Mouse (Mus musculus): Measurements from ENCODE around the gene Olfr23. TPM values are rescaled to one million over a fixed set of nuclear protein-coding genes. Genes with fewer than 3 reads are reported as not detected.
"Not testable (repeated sequence)": the region's sequence is repeated elsewhere in the genome, so short reads cannot be mapped to it uniquely, and the experiment has no call there.

Gene Olfr23
- polyA plus RNA-seq (2014; fragmentation: Nextera tagmentation; extraction: Ambion mirVana) = not detected in 2 replicates

DNA sequence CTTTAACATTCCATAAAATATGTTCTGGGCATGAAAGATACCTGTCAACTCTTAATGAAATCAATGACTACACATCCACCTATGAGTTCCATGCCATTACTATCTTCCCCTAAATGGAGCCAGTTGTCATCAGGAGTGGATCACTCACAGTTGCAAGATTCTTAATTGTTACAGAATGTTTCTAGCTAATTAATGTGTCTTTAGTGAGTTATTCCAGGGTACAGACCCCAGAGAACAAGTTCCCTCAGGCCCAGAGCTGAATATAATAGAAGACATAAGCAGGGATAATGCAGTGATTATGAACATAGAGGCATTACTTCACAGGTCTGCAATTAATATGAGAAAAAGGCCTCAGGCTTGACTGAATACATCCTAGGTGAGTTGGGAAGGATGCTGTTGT lies at the start of gene Olfr23:
TSS of gene Olfr23 (plus strand) at position 301 of the 400 bp plus-strand sequence.
- H3K27me3 ChIP-seq (ENCODE audit: control insufficient read depth, insufficient read depth, low read length) = no peaks in the 10 kb centered on the region
- DNase-seq (ENCODE audit: low spot score) = no peak
- H3K9me3 ChIP-seq (ENCODE audit: control insufficient read depth, low read length) = no peaks in the 10 kb centered on the region; the same call in 1 of the 2 replicates
- no peak for ATAC-seq (replicated peaks; ENCODE audit: low FRiP score)
- no peak within 1 kb of the TSS for H3K27ac ChIP-seq (ENCODE audit: low read depth, low read length)
- no peak within 1 kb of the TSS for H3K9ac ChIP-seq (ENCODE audit: low read length)
- no peaks in the 10 kb centered on the region for H3K4me1 ChIP-seq (replicated peaks; ENCODE audit: control insufficient read depth, insufficient read depth, low read length)
- H3K4me2 ChIP-seq (ENCODE audit: low read depth, low read length, severe bottlenecking) = no peak within 1 kb of the TSS
- no peaks in the 10 kb centered on the region for H3K36me3 ChIP-seq (ENCODE audit: control insufficient read depth, insufficient read depth, low read length)
- H3K4me3 ChIP-seq (ENCODE audit: low read depth, low read length) = no peak within 1 kb of the TSS

DNA sequence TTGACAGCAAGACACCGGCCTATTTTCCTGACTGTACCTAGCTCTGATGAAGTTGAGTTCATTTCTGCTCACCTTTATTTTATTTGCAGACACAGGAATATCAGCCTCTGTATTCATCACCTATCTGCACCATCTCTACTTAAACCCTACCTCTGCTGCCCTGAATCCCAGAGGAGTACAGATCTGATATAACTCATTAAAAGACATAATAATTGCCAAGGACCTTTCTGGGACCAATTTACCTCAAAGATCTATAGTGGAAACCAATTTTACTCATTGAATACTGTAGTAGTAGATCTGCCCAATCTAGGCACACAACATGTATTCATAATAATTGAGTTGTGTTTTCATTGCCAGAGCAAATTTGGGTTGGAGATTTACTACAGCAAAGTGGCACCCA lies 45.8 kb upstream of the Olfr23 start, which contains the start of gene Olfr394:
TSS of gene Olfr394 (minus strand) at position 101 of the 400 bp plus-strand sequence.
- no peak within 1 kb of the TSS for H3K4me3 ChIP-seq (ENCODE audit: low read depth, low read length)
- H3K4me2 ChIP-seq (ENCODE audit: low read depth, low read length, severe bottlenecking) = no peak within 1 kb of the TSS
- H3K27me3 ChIP-seq (ENCODE audit: control insufficient read depth, insufficient read depth, low read length) = no peaks in the 10 kb centered on the region
- ATAC-seq (replicated peaks; ENCODE audit: low FRiP score) = no peak
- H3K36me3 ChIP-seq (ENCODE audit: control insufficient read depth, insufficient read depth, low read length) = no peaks in the 10 kb centered on the region
- no peaks in the 10 kb centered on the region; the same call in 1 of the 2 replicates for H3K9me3 ChIP-seq (ENCODE audit: control insufficient read depth, low read length)
- no peak for DNase-seq (ENCODE audit: low spot score)
- H3K9ac ChIP-seq (ENCODE audit: low read length) = no peak within 1 kb of the TSS
- 88% methylated on average over 1 of the region's 1 CpGs for WGBS
- H3K27ac ChIP-seq (ENCODE audit: low read depth, low read length) = no peak within 1 kb of the TSS
- no peaks in the 10 kb centered on the region for H3K4me1 ChIP-seq (replicated peaks; ENCODE audit: control insufficient read depth, insufficient read depth, low read length)

GRCm38 (mm10) chr11:73909199-73909598 lies 27.3 kb upstream of the Olfr23 start, which contains the start of gene Olfr395:
Gene Olfr395, minus strand, starts transcription at chr11:73909299.
- not testable (repeated sequence) for ATAC-seq (replicated peaks; ENCODE audit: low FRiP score); H3K9ac ChIP-seq (ENCODE audit: low read length)
- 84% methylated on average over 4 of the region's 4 CpGs for WGBS

DNA sequence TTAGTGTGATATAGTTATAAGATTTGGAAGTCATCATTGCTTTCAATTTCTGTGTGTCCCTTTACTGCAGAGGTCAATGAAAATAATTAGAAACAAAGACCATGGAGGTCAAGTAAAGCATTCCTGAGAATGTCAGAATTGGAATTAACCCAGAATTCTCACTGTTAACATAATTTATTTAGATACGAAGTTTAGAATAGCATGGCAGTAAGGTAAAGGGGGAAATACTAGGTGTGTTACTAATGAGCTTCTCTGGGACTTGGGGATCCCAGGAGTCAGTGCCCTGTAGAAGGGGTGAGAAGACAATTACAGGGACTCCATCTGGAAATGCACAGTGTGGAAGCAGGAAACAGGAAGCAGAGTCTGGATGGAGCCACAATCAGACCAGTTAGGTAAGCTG lies 24.0 kb downstream of the Olfr23 start, which contains the start of gene Olfr397:
TSS of gene Olfr397 (plus strand) at position 301 of the 400 bp plus-strand sequence.
- H3K4me1 ChIP-seq (replicated peaks; ENCODE audit: control insufficient read depth, insufficient read depth, low read length) = no peaks in the 10 kb centered on the region
- no peak within 1 kb of the TSS for H3K4me2 ChIP-seq (ENCODE audit: low read depth, low read length, severe bottlenecking)
- 81% methylated on average over 1 of the region's 1 CpGs for WGBS
- DNase-seq (ENCODE audit: low spot score) (no peak), ATAC-seq (replicated peaks; ENCODE audit: low FRiP score) (no peak)
- no peak within 1 kb of the TSS for H3K4me3 ChIP-seq (ENCODE audit: low read depth, low read length)
- H3K36me3 ChIP-seq (ENCODE audit: control insufficient read depth, insufficient read depth, low read length) = no peaks in the 10 kb centered on the region
- peaks cover 2% of the 10 kb centered on the region; the same call in 1 of the 2 replicates for H3K9me3 ChIP-seq (ENCODE audit: control insufficient read depth, low read length)
- H3K9ac ChIP-seq (ENCODE audit: low read length) = no peak within 1 kb of the TSS
- no peak within 1 kb of the TSS for H3K27ac ChIP-seq (ENCODE audit: low read depth, low read length)
- H3K27me3 ChIP-seq (ENCODE audit: control insufficient read depth, insufficient read depth, low read length) = no peaks in the 10 kb centered on the region

More at GRCm38 (mm10) chr11:73909199-73909598, 27.3 kb upstream of the Olfr23 start, which contains the start of gene Olfr395:
- H3K27me3 ChIP-seq (ENCODE audit: control insufficient read depth, insufficient read depth, low read length); H3K27ac ChIP-seq (ENCODE audit: low read depth, low read length); H3K9me3 ChIP-seq (ENCODE audit: control insufficient read depth, low read length); DNase-seq (ENCODE audit: low spot score); H3K36me3 ChIP-seq (ENCODE audit: control insufficient read depth, insufficient read depth, low read length); H3K4me1 ChIP-seq (replicated peaks; ENCODE audit: control insufficient read depth, insufficient read depth, low read length); H3K4me3 ChIP-seq (ENCODE audit: low read depth, low read length); H3K4me2 ChIP-seq (ENCODE audit: low read depth, low read length, severe bottlenecking): not testable (repeated sequence)

DNA sequence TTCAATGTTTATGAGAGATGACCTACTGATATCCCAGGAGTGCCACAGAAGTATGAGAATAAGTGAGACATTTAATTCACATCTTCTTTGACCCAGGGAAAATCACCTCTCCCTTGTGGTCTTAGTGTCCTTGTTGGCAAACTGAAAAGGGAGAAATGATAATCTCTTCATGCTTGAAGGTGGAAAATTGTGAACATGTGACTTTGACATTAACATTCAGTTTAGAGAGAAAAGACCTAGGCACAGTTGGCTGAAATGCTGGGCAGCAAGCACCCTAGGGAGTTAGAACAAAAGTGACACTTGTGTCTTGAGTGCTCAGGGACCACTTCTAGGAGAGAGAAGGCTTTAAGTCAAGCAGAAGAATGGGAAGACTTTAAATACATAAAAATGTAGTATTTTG lies 53.8 kb downstream of the Olfr23 start, which contains the start of gene Olfr398:
TSS of gene Olfr398 (minus strand) at position 101 of the 400 bp plus-strand sequence.
- ATAC-seq (replicated peaks; ENCODE audit: low FRiP score) (no peak), DNase-seq (ENCODE audit: low spot score) (no peak)
- H3K9me3 ChIP-seq (ENCODE audit: control insufficient read depth, low read length) = peaks cover 10% of the 10 kb centered on the region; the same call in 1 of the 2 replicates
- H3K36me3 ChIP-seq (ENCODE audit: control insufficient read depth, insufficient read depth, low read length) = no peaks in the 10 kb centered on the region
- H3K9ac ChIP-seq (ENCODE audit: low read length) = no peak within 1 kb of the TSS
- no peak within 1 kb of the TSS for H3K27ac ChIP-seq (ENCODE audit: low read depth, low read length)
- H3K27me3 ChIP-seq (ENCODE audit: control insufficient read depth, insufficient read depth, low read length) = no peaks in the 10 kb centered on the region
- H3K4me3 ChIP-seq (ENCODE audit: low read depth, low read length) = no peak within 1 kb of the TSS
- H3K4me2 ChIP-seq (ENCODE audit: low read depth, low read length, severe bottlenecking) = no peak within 1 kb of the TSS
- no peaks in the 10 kb centered on the region for H3K4me1 ChIP-seq (replicated peaks; ENCODE audit: control insufficient read depth, insufficient read depth, low read length)

Other genes starting within 250 kb of the Olfr23 start
- not detected in 2 replicates for gene Zfp735, start 247.9 kb upstream of the Olfr23 start, polyA plus RNA-seq (2014; fragmentation: Nextera tagmentation; extraction: Ambion mirVana)
- not detected in 2 replicates for gene Olfr389, start 156.0 kb upstream of the Olfr23 start, polyA plus RNA-seq (2014; fragmentation: Nextera tagmentation; extraction: Ambion mirVana)
- not detected in 2 replicates for gene Olfr390, start 153.7 kb upstream of the Olfr23 start, polyA plus RNA-seq (2014; fragmentation: Nextera tagmentation; extraction: Ambion mirVana)
- gene Olfr391-ps, start 133.6 kb upstream of the Olfr23 start, polyA plus RNA-seq (2014; fragmentation: Nextera tagmentation; extraction: Ambion mirVana) = not detected in 2 replicates
- not detected in 2 replicates for gene Olfr392, start 119.6 kb upstream of the Olfr23 start, polyA plus RNA-seq (2014; fragmentation: Nextera tagmentation; extraction: Ambion mirVana)
- gene Olfr393, start 85.2 kb upstream of the Olfr23 start, polyA plus RNA-seq (2014; fragmentation: Nextera tagmentation; extraction: Ambion mirVana) = not detected in 2 replicates
- gene Olfr394, start 45.9 kb upstream of the Olfr23 start, polyA plus RNA-seq (2014; fragmentation: Nextera tagmentation; extraction: Ambion mirVana) = not detected in 2 replicates
- gene Olfr395, start 27.4 kb upstream of the Olfr23 start, polyA plus RNA-seq (2014; fragmentation: Nextera tagmentation; extraction: Ambion mirVana) = not detected in 2 replicates
- gene Olfr397, start 24.1 kb downstream of the Olfr23 start, polyA plus RNA-seq (2014; fragmentation: Nextera tagmentation; extraction: Ambion mirVana) = not detected in 2 replicates
- gene Olfr398, start 53.7 kb downstream of the Olfr23 start, polyA plus RNA-seq (2014; fragmentation: Nextera tagmentation; extraction: Ambion mirVana) = not detected in 2 replicates
- gene Olfr139, start 119.9 kb downstream of the Olfr23 start, polyA plus RNA-seq (2014; fragmentation: Nextera tagmentation; extraction: Ambion mirVana) = not detected in 2 replicates
- not detected in 2 replicates for gene Olfr399, start 119.9 kb downstream of the Olfr23 start, polyA plus RNA-seq (2014; fragmentation: Nextera tagmentation; extraction: Ambion mirVana)
- not detected in 2 replicates for gene Zfp616, start 133.3 kb downstream of the Olfr23 start, polyA plus RNA-seq (2014; fragmentation: Nextera tagmentation; extraction: Ambion mirVana)
- not detected in 2 replicates for gene Olfr401, start 177.0 kb downstream of the Olfr23 start, polyA plus RNA-seq (2014; fragmentation: Nextera tagmentation; extraction: Ambion mirVana)
- not detected in 2 replicates for gene Olfr402, start 216.9 kb downstream of the Olfr23 start, polyA plus RNA-seq (2014; fragmentation: Nextera tagmentation; extraction: Ambion mirVana)
- not detected in 2 replicates for gene Olfr403, start 249.6 kb downstream of the Olfr23 start, polyA plus RNA-seq (2014; fragmentation: Nextera tagmentation; extraction: Ambion mirVana)

Measured in forebrain, embryonic 11.5 days (tissue).